Mouse (Mus musculus) midbrain, embryonic 12.5 days (tissue): ENCODE measurements at regions not wholly inside any gene's neighbourhood (a gene's known extent, or its start where the extent isn't known, plus 50 kb on each side); places are given as distances from the start of the nearest gene placed in this dataset.

Source experiments
- ATAC-seq: fragments of 200-750 bp; cut with Nextera tagmentation; 2 replicates; pipeline ENCODE4 v1.8.0; 2017; ENCODE audit warnings: low read depth, moderate TSS enrichment, moderate library complexity; ENCODE audit not compliant: low FRiP score
- H3K27ac ChIP-seq: fragments of 300-500 bp; sonication (generic); replicated peaks from 2 replicates; pipeline ENCODE4 v1.5.1; 2016; ENCODE audit warnings: mild to moderate bottlenecking
- H3K27me3 ChIP-seq: fragments of 300-500 bp; sonication (generic); 2 replicates; pipeline ENCODE4 v1.6.1; 2016; ENCODE audit warnings: mild to moderate bottlenecking
- H3K36me3 ChIP-seq: fragments of 300-500 bp; sonication (generic); 2 replicates; pipeline ENCODE4 v1.6.1; 2016
- H3K4me1 ChIP-seq: fragments of 300-500 bp; sonication (generic); 2 replicates; pipeline ENCODE4 v1.6.1; 2016
- H3K4me2 ChIP-seq: fragments of 300-500 bp; sonication (generic); replicated peaks from 2 replicates; pipeline ENCODE4 v1.6.1; 2016; ENCODE audit warnings: mild to moderate bottlenecking, moderate library complexity
- H3K4me3 ChIP-seq: fragments of 300-500 bp; sonication (generic); 2 replicates; pipeline ENCODE4 v1.5.1; 2016; ENCODE audit warnings: mild to moderate bottlenecking
- H3K9ac ChIP-seq: fragments of 300-500 bp; sonication (generic); replicated peaks from 2 replicates; pipeline ENCODE4 v1.6.1; 2016; ENCODE audit warnings: mild to moderate bottlenecking, moderate library complexity
- H3K9me3 ChIP-seq: fragments of 300-500 bp; sonication (generic); 2 replicates; pipeline ENCODE4 v1.6.1; 2016; ENCODE audit warnings: mild to moderate bottlenecking
- WGBS: fragments of 180-500 bp; shearing (Covaris S2); methylation state at CpG from one replicate; pipeline ENCODE4 v1.1.7; 2016; 5-methylcytosine and 5-hydroxymethylcytosine counted together

GRCm38 (mm10) chr6:31642451-31642942 lies 78.7 kb upstream of the Podxl start:
- ATAC-seq = no peak
- H3K27me3 ChIP-seq = peaks cover 11% of the 10 kb centered on the region; the same call in 1 of the 2 replicates
- no peak overlapping the region for H3K9ac ChIP-seq
- no peak overlapping the region for H3K4me3 ChIP-seq
- WGBS = 21% methylated on average over 13 of the region's 13 CpGs
- H3K9me3 ChIP-seq = no peaks in the 10 kb centered on the region
- no peak overlapping the region for H3K4me2 ChIP-seq
- no peak overlapping the region for H3K27ac ChIP-seq
- H3K36me3 ChIP-seq = no peaks in the 10 kb centered on the region
- peaks cover 21% of the 10 kb centered on the region for H3K4me1 ChIP-seq

- no peaks in the 10 kb centered on the region for H3K36me3 ChIP-seq
- no peak overlapping the region for H3K27ac ChIP-seq
- no peak overlapping the region for H3K4me2 ChIP-seq
- ATAC-seq = no peak
- no peaks in the 10 kb centered on the region for H3K9me3 ChIP-seq
- H3K9ac ChIP-seq = no peak overlapping the region
- peaks cover 21% of the 10 kb centered on the region for H3K4me1 ChIP-seq
- no peak overlapping the region for H3K4me3 ChIP-seq
- WGBS = 55% methylated on average over 2 of the region's 2 CpGs
- peaks cover 22% of the 10 kb centered on the region for H3K27me3 ChIP-seq
Observed at GRCm38 (mm10) chr6:31640745-31641144, 77.0 kb upstream of the Podxl start.

DNA sequence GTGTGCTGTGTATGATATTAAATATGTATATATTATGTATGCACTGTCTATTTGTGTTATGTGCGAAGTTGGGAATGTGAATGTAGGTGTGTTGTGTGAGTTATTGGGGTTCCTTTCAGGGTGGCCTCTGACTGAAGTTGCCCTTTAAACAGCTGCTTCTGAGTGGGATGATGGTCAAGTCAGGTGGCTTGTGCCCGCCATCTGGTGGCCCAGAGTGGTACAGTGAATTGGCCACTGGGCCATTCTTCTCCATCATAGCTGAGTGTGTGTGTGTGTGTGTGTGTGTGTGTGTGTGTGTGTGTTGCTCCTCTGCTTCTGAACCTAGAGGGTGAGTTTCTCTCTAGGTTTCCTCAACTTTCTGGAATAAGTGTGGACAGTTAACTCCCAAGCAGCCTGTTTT lies 75.7 kb upstream of the Podxl start:
- peaks cover 21% of the 10 kb centered on the region for H3K4me1 ChIP-seq
- H3K9ac ChIP-seq = no peak overlapping the region
- H3K9me3 ChIP-seq = no peaks in the 10 kb centered on the region
- H3K4me3 ChIP-seq = no peak overlapping the region
- H3K27me3 ChIP-seq = peaks cover 22% of the 10 kb centered on the region
- ATAC-seq = peak; percentile 61; the same call in 1 of the 2 replicates
- H3K36me3 ChIP-seq = no peaks in the 10 kb centered on the region
- WGBS = 11% methylated on average over 2 of the region's 2 CpGs
- H3K27ac ChIP-seq = no peak overlapping the region
- no peak overlapping the region for H3K4me2 ChIP-seq

DNA sequence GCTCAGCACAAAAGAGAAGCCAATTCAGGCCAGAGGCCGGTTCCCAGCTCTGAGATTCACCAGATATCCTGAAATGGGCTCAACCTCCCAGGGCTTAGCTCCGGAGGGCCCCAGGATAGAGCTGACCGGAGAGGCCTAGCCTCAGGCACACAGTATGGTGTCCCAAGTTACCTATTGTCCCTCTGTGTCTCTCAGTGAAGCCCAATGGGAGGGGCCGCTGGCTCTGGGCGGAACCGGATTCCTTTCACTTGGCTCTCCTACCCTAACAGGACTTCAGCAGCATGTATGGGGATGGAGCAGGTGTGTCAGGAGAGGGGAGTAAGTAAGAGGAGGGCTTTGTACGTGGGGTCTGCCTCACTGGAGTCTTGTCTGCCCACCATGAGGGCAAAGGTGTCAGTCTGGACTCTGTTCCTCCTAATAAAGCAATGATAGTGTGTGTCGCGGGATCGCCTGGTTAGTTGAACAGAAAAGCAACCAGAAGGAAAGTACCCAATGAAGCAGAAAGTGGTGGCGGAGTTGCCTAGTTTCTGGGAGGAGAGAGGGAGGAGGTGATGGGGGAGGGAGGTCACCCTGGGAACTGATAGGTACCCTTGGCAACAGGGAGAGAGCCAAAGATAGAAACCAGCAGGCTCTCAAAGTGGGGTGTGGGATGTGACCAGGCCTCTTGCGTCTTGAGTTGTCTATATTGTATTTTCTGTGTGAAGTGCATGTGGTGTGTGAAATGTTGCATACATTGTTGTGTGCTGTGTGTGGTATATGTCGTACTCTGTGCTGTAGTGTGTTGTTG lies 74.8 kb upstream of the Podxl start:
- no peaks in the 10 kb centered on the region for H3K9me3 ChIP-seq
- peak; percentile 31; the same call in 1 of the 2 replicates for ATAC-seq
- peaks cover 21% of the 10 kb centered on the region for H3K4me1 ChIP-seq
- 0 out of 2 replicates have a peak overlapping the region, but pooled peaks have one; percentile 13 for H3K4me2 ChIP-seq
- no peak overlapping the region for H3K4me3 ChIP-seq
- 32% methylated on average over 13 of the region's 13 CpGs for WGBS
- H3K36me3 ChIP-seq = no peaks in the 10 kb centered on the region
- H3K27me3 ChIP-seq = peaks cover 22% of the 10 kb centered on the region
- no peak overlapping the region for H3K27ac ChIP-seq
- no peak overlapping the region for H3K9ac ChIP-seq

GRCm38 (mm10) chr6:31637371-31638052 lies 73.7 kb upstream of the Podxl start:
- 0 out of 2 replicates have a peak overlapping the region, but pooled peaks have one; percentile 13 for H3K4me2 ChIP-seq
- 16% methylated on average over 16 of the region's 16 CpGs for WGBS
- ATAC-seq = no peak
- H3K36me3 ChIP-seq = no peaks in the 10 kb centered on the region
- H3K27me3 ChIP-seq = peaks cover 22% of the 10 kb centered on the region
- no peak overlapping the region for H3K27ac ChIP-seq
- no peaks in the 10 kb centered on the region for H3K9me3 ChIP-seq
- peaks cover 17% of the 10 kb centered on the region for H3K4me1 ChIP-seq
- no peak overlapping the region for H3K9ac ChIP-seq
- no peak overlapping the region for H3K4me3 ChIP-seq

DNA sequence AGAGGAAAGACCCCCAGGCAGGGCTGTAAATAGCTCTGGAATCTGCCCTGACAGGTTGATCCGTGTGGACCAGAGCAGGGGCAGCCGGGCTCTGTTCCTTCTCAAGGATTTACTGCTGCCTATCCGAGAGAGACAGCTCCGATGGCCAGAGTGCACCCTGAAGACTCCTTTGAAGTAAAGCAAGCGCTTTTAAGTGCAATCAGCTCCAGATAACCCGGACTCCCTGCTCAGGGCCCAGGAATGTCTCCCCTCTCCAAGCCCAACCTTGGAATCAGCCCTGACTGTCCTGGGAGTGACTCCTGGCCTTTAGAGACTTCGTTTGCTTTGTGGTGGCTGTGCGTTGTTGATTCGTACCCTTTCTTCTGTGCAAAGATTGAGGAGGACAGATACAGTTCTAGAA lies 73.2 kb upstream of the Podxl start:
- Histone ChIP-seq H3K9me3 (no peaks in the 10 kb centered on the region), H3K9ac (no peak overlapping the region), H3K4me3 (no peak overlapping the region), H3K27ac (no peak overlapping the region), H3K36me3 (no peaks in the 10 kb centered on the region), H3K27me3 (peaks cover 22% of the 10 kb centered on the region), H3K4me2 (no peak overlapping the region), H3K4me1 (0 out of 2 replicates have a peak, but pooled peaks cover 13% of the 10 kb centered on the region)
- 22% methylated on average over 9 of the region's 9 CpGs for WGBS
- ATAC-seq = no peak

GRCm38 (mm10) chr6:31632485-31632884 lies 68.7 kb upstream of the Podxl start:
- Histone ChIP-seq H3K36me3 (no peaks in the 10 kb centered on the region), H3K4me1 (peaks cover 4% of the 10 kb centered on the region; the same call in 1 of the 2 replicates), H3K27ac (no peak overlapping the region), H3K9me3 (no peaks in the 10 kb centered on the region), H3K4me3 (no peak overlapping the region), H3K9ac (no peak overlapping the region), H3K4me2 (no peak overlapping the region), H3K27me3 (peaks cover 12% of the 10 kb centered on the region)
- 76% methylated on average over 10 of the region's 10 CpGs for WGBS
- no peak for ATAC-seq

DNA sequence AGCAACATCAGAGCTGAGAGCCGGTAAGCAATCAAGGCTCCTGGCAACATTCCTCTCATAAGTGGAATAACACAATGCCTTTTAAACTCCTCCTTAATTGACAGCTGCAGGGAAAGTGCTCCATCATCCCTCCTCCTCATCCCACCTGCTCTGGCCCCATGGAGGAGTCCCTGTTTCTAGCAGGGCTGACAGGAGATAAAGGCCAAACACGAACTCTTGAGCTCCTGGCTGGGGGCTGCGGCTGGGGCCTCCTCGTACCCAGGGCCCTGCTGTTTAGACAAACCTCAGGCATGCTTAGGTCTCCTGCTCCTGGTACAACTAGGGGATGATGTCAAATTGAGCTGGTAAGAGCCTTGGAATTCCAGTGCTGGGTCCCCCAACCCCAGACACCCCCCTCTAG lies 66.2 kb upstream of the Podxl start:
- 77% methylated on average over 4 of the region's 4 CpGs for WGBS
- H3K36me3 ChIP-seq = no peaks in the 10 kb centered on the region
- ATAC-seq = no peak
- H3K27ac ChIP-seq = no peak overlapping the region
- H3K4me3 ChIP-seq = no peak overlapping the region
- no peak overlapping the region for H3K9ac ChIP-seq
- no peaks in the 10 kb centered on the region for H3K27me3 ChIP-seq
- peaks cover 4% of the 10 kb centered on the region; the same call in 1 of the 2 replicates for H3K4me1 ChIP-seq
- no peaks in the 10 kb centered on the region for H3K9me3 ChIP-seq
- no peak overlapping the region for H3K4me2 ChIP-seq

DNA sequence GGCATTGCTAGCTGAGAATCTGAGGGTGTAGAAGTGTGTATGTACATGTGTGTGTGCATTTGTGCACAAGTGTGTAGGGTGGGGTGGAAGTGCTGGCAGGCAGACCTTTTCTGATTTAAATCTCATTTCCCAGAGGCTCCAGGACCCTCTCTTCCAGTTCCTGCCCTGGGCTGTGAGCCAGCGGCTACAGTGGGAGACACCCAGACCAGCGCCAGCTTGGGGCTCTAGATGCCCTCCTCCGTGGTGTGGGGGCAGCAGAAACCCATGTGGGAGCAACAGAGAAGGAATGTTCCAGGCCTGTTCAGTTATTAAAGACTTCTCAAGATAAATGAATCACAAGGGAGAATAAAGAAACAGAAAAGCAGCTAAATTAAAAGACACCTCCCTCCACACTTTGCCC lies 64.1 kb upstream of the Podxl start:
- Histone ChIP-seq H3K36me3 (no peaks in the 10 kb centered on the region), H3K4me3 (no peak overlapping the region), H3K27ac (no peak overlapping the region), H3K9me3 (no peaks in the 10 kb centered on the region), H3K4me2 (no peak overlapping the region), H3K9ac (no peak overlapping the region), H3K4me1 (peaks cover 4% of the 10 kb centered on the region; the same call in 1 of the 2 replicates), H3K27me3 (no peaks in the 10 kb centered on the region)
- ATAC-seq = no peak
- 95% methylated on average over 3 of the region's 3 CpGs for WGBS

GRCm38 (mm10) chr6:31625055-31625454 lies 61.3 kb upstream of the Podxl start:
- no peaks in the 10 kb centered on the region for H3K36me3 ChIP-seq
- no peak overlapping the region for H3K27ac ChIP-seq
- no peaks in the 10 kb centered on the region for H3K27me3 ChIP-seq
- peaks cover 3% of the 10 kb centered on the region; the same call in 1 of the 2 replicates for H3K4me1 ChIP-seq
- H3K9me3 ChIP-seq = no peaks in the 10 kb centered on the region
- H3K4me2 ChIP-seq = no peak overlapping the region
- ATAC-seq = no peak
- no peak overlapping the region for H3K9ac ChIP-seq
- no peak overlapping the region for H3K4me3 ChIP-seq
- 79% methylated on average over 2 of the region's 2 CpGs for WGBS

- 82% methylated on average over 10 of the region's 10 CpGs for WGBS
- Histone ChIP-seq H3K9ac (no peak overlapping the region), H3K9me3 (no peaks in the 10 kb centered on the region), H3K4me2 (no peak overlapping the region), H3K27me3 (no peaks in the 10 kb centered on the region), H3K36me3 (no peaks in the 10 kb centered on the region), H3K27ac (no peak overlapping the region), H3K4me1 (no peaks in the 10 kb centered on the region), H3K4me3 (no peak overlapping the region)
- ATAC-seq = no peak
Observed at GRCm38 (mm10) chr6:31624374-31624773, 60.6 kb upstream of the Podxl start.

GRCm38 (mm10) chr6:31621023-31621422 lies 57.2 kb upstream of the Podxl start:
- H3K9me3 ChIP-seq = no peaks in the 10 kb centered on the region
- no peak overlapping the region for H3K4me2 ChIP-seq
- H3K4me1 ChIP-seq = no peaks in the 10 kb centered on the region
- H3K4me3 ChIP-seq = no peak overlapping the region
- no peak for ATAC-seq
- WGBS = 79% methylated on average over 6 of the region's 6 CpGs
- H3K36me3 ChIP-seq = no peaks in the 10 kb centered on the region
- no peak overlapping the region for H3K9ac ChIP-seq
- no peaks in the 10 kb centered on the region for H3K27me3 ChIP-seq
- H3K27ac ChIP-seq = no peak overlapping the region
